Mouse (Mus musculus): ENCODE results near the gene Hist1h4j. TPM values are rescaled to one million over a fixed set of nuclear protein-coding genes. Genes with fewer than 3 reads are reported as not detected.
"Not testable (repeated sequence)": the region's sequence is repeated elsewhere in the genome, so short reads cannot be mapped to it uniquely, and the experiment has no call there.

Hist1h4j gene
- polyA plus RNA-seq, 1 experiment from 2014 or later: 0.67 TPM

- Histone ChIP-seq H3K4me2 (ENCODE audit: low read depth, low read length) (peak overlapping the region; percentile 98), H3K9me3 (replicated peaks; ENCODE audit: control insufficient read depth, low read length) (no peaks in the 10 kb centered on the region), H3K4me3 (ENCODE audit: low read length) (peak overlapping the region; percentile 70), H3K27me3 (ENCODE audit: control insufficient read depth, insufficient read depth, low read length) (no peaks in the 10 kb centered on the region), H3K9ac (ENCODE audit: low read length) (peak overlapping the region; percentile 85), H3K36me3 (ENCODE audit: control insufficient read depth, insufficient read depth) (no peaks in the 10 kb centered on the region), H3K4me1 (ENCODE audit: control insufficient read depth, insufficient read depth, low read length) (peaks cover 20% of the 10 kb centered on the region), H3K27ac (ENCODE audit: low read length) (peak overlapping the region; percentile 83)
- WGBS: 6% methylated on average over 33 of the region's 33 CpGs
- peak; percentile 81 for ATAC-seq (replicated peaks; ENCODE audit: extremely low read depth, insufficient read depth, low FRiP score)
These were observed 44.2 kb downstream of the Hist1h4j start for GRCm38 (mm10) chr13:21778814-21779766.

DNA sequence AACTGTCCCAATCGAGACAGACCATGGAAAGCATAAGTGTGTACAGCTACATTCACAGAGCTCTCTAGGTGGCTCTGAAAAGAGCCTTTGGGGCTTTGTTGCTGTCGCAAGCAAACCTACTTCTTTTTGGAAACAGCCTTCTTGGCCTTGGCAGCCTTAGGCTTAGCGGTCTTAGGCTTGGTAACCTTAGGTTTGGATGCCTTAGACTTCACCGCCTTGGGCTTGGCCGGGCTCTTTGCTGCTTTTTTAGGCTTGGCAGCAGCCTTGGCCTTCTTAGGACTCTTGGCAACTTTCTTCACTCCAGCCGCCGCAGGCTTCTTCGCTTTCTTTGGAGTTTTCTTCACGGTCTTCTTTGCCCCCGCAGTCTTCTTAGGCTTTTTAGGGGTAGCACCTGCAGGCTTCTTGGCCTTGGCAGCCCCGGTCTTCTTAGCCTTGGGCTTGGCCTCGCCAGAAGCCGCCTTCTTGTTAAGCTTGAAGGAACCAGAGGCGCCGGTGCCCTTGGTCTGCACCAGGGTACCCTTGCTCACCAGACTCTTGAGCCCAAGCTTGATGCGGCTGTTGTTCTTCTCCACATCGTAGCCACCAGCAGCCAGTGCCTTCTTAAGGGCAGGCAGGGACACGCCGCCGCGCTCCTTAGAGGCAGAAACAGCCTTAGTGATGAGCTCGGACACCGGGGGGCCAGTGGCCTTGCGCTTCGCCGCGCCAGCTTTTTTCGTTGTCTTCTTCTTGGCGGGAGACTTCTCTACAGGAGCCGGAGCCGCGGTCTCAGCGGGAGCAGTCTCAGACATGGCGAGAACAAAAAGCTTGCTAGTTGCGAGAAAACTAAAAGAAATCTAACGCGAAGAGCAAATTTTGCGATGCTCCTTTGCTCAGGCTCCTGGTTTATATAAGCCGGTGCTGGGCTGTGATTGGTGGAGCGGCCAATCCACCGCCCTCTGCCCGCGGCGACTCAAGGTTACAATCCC lies 45.2 kb downstream of the Hist1h4j start, which contains the start of gene Hist1h1b:
TSS of gene Hist1h1b (minus strand) at position 859 of the 965 bp plus-strand sequence.
- under 1% methylated on average over 44 of the region's 44 CpGs for WGBS
- peaks cover 24% of the 10 kb centered on the region for H3K4me1 ChIP-seq (ENCODE audit: control insufficient read depth, insufficient read depth, low read length)
- H3K27ac ChIP-seq (ENCODE audit: low read length): peak within 1 kb of the TSS; percentile 83
- peak within 1 kb of the TSS; percentile 85 for H3K9ac ChIP-seq (ENCODE audit: low read length)
- ATAC-seq (replicated peaks; ENCODE audit: extremely low read depth, insufficient read depth, low FRiP score): peak; percentile 29; the same call in 1 of the 2 replicates
- H3K27me3 ChIP-seq (ENCODE audit: control insufficient read depth, insufficient read depth, low read length): no peaks in the 10 kb centered on the region
- peak within 1 kb of the TSS; percentile 70 for H3K4me3 ChIP-seq (ENCODE audit: low read length)
- peak within 1 kb of the TSS; percentile 98 for H3K4me2 ChIP-seq (ENCODE audit: low read depth, low read length)
- H3K9me3 ChIP-seq (replicated peaks; ENCODE audit: control insufficient read depth, low read length): no peaks in the 10 kb centered on the region
- no peaks in the 10 kb centered on the region for H3K36me3 ChIP-seq (ENCODE audit: control insufficient read depth, insufficient read depth)

- no peaks in the 10 kb centered on the region for H3K27me3 ChIP-seq (ENCODE audit: control insufficient read depth, insufficient read depth, low read length)
- H3K27ac ChIP-seq (ENCODE audit: low read length): peak overlapping the region; percentile 83
- no peak for ATAC-seq (replicated peaks; ENCODE audit: extremely low read depth, insufficient read depth, low FRiP score)
- WGBS: 38% methylated on average over 6 of the region's 6 CpGs
- peak overlapping the region; percentile 70 for H3K4me3 ChIP-seq (ENCODE audit: low read length)
- H3K9ac ChIP-seq (ENCODE audit: low read length): peak overlapping the region; percentile 85
- no peaks in the 10 kb centered on the region for H3K9me3 ChIP-seq (replicated peaks; ENCODE audit: control insufficient read depth, low read length)
- H3K36me3 ChIP-seq (ENCODE audit: control insufficient read depth, insufficient read depth): no peaks in the 10 kb centered on the region
- H3K4me2 ChIP-seq (ENCODE audit: low read depth, low read length): peak overlapping the region; percentile 98
- H3K4me1 ChIP-seq (ENCODE audit: control insufficient read depth, insufficient read depth, low read length): peaks cover 28% of the 10 kb centered on the region
These were observed 46.2 kb downstream of the Hist1h4j start for GRCm38 (mm10) chr13:21781021-21781555.

- Histone ChIP-seq H3K36me3 (ENCODE audit: control insufficient read depth, insufficient read depth) (no peaks in the 10 kb centered on the region), H3K27me3 (ENCODE audit: control insufficient read depth, insufficient read depth, low read length) (no peaks in the 10 kb centered on the region), H3K4me1 (ENCODE audit: control insufficient read depth, insufficient read depth, low read length) (peaks cover 30% of the 10 kb centered on the region), H3K4me2 (ENCODE audit: low read depth, low read length) (no peak overlapping the region), H3K27ac (ENCODE audit: low read length) (no peak overlapping the region), H3K9me3 (replicated peaks; ENCODE audit: control insufficient read depth, low read length) (no peaks in the 10 kb centered on the region), H3K9ac (ENCODE audit: low read length) (no peak overlapping the region), H3K4me3 (ENCODE audit: low read length) (no peak overlapping the region)
- no peak for ATAC-seq (replicated peaks; ENCODE audit: extremely low read depth, insufficient read depth, low FRiP score)
- 94% methylated on average over 1 of the region's 1 CpGs for WGBS
These were observed 46.8 kb downstream of the Hist1h4j start for GRCm38 (mm10) chr13:21781639-21782038.

DNA sequence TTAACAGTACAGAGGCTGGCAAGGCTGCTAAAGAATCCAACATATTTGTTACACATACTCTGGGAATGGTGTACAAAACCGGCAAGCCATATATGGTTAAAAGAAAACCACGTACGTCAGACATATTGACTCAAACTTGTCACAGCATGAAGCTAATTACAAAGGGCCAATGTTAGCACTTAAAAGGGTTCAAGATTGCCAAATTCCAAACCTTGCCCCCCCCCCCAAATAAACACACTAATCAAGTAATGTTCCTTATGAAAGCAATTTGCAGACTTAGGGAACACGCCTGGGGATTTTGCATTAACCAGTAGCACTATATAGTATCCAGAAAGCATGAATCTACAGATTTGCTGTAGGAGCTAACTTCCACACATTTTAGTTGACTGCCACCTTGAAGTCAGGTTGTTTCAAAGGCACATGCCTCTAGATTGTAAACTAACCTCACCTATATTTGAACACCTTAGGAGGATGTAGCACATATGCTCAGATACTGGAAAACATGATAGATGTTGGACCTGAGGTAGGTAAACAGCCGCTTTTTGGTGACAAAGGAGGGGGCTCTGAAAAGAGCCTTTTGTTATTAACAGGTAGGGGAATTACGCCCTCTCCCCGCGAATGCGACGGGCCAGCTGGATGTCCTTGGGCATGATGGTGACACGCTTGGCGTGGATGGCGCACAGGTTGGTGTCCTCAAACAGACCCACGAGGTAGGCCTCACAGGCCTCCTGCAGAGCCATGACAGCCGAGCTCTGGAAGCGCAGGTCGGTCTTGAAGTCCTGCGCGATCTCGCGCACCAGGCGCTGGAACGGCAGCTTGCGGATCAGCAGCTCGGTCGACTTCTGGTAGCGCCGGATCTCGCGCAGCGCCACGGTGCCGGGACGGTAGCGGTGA lies 47.7 kb downstream of the Hist1h4j start:
- Histone ChIP-seq H3K27ac (ENCODE audit: low read length) (peak overlapping the region; percentile 86), H3K4me2 (ENCODE audit: low read depth, low read length) (peak overlapping the region; percentile 79), H3K9ac (ENCODE audit: low read length) (peak overlapping the region; percentile 75), H3K4me1 (ENCODE audit: control insufficient read depth, insufficient read depth, low read length) (peaks cover 30% of the 10 kb centered on the region), H3K4me3 (ENCODE audit: low read length) (peak overlapping the region; percentile 54)
- not testable (repeated sequence) for ATAC-seq (replicated peaks; ENCODE audit: extremely low read depth, insufficient read depth, low FRiP score); H3K36me3 ChIP-seq (ENCODE audit: control insufficient read depth, insufficient read depth); H3K9me3 ChIP-seq (replicated peaks; ENCODE audit: control insufficient read depth, low read length); H3K27me3 ChIP-seq (ENCODE audit: control insufficient read depth, insufficient read depth, low read length)
- WGBS: 2% methylated on average over 13 of the region's 35 CpGs

GRCm38 (mm10) chr13:21783255-21783617 lies 48.4 kb downstream of the Hist1h4j start, which contains the start of gene Hist1h3i:
Gene Hist1h3i (minus strand): TSS chr13:21783370.
- peak within 1 kb of the TSS; percentile 75 for H3K9ac ChIP-seq (ENCODE audit: low read length)
- H3K27me3 ChIP-seq (ENCODE audit: control insufficient read depth, insufficient read depth, low read length): no peaks in the 10 kb centered on the region
- H3K36me3 ChIP-seq (ENCODE audit: control insufficient read depth, insufficient read depth): no peaks in the 10 kb centered on the region
- peak; percentile 68 for ATAC-seq (replicated peaks; ENCODE audit: extremely low read depth, insufficient read depth, low FRiP score)
- no peaks in the 10 kb centered on the region for H3K9me3 ChIP-seq (replicated peaks; ENCODE audit: control insufficient read depth, low read length)
- WGBS: 0% methylated on average over 11 of the region's 20 CpGs
- peaks cover 30% of the 10 kb centered on the region for H3K4me1 ChIP-seq (ENCODE audit: control insufficient read depth, insufficient read depth, low read length)
- peak within 1 kb of the TSS; percentile 79 for H3K4me2 ChIP-seq (ENCODE audit: low read depth, low read length)
- peak within 1 kb of the TSS; percentile 86 for H3K27ac ChIP-seq (ENCODE audit: low read length)
- H3K4me3 ChIP-seq (ENCODE audit: low read length): peak within 1 kb of the TSS; percentile 54

- Histone ChIP-seq H3K4me2 (ENCODE audit: low read depth, low read length) (peak overlapping the region; percentile 62), H3K9ac (ENCODE audit: low read length) (peak overlapping the region; percentile 28), H3K36me3 (ENCODE audit: control insufficient read depth, insufficient read depth) (no peaks in the 10 kb centered on the region), H3K4me3 (ENCODE audit: low read length) (peak overlapping the region; percentile 54), H3K4me1 (ENCODE audit: control insufficient read depth, insufficient read depth, low read length) (peaks cover 30% of the 10 kb centered on the region), H3K9me3 (replicated peaks; ENCODE audit: control insufficient read depth, low read length) (no peaks in the 10 kb centered on the region), H3K27ac (ENCODE audit: low read length) (peak overlapping the region; percentile 49), H3K27me3 (ENCODE audit: control insufficient read depth, insufficient read depth, low read length) (no peaks in the 10 kb centered on the region)
- 3% methylated on average over 9 of the region's 9 CpGs for WGBS
- ATAC-seq (replicated peaks; ENCODE audit: extremely low read depth, insufficient read depth, low FRiP score): no peak
These were observed 48.9 kb downstream of the Hist1h4j start for GRCm38 (mm10) chr13:21783734-21784161.

GRCm38 (mm10) chr13:21784311-21784710 lies 49.4 kb downstream of the Hist1h4j start:
- Histone ChIP-seq H3K4me3 (ENCODE audit: low read length) (no peak overlapping the region), H3K27ac (ENCODE audit: low read length) (peak overlapping the region; percentile 49), H3K4me1 (ENCODE audit: control insufficient read depth, insufficient read depth, low read length) (peaks cover 30% of the 10 kb centered on the region), H3K9ac (ENCODE audit: low read length) (peak overlapping the region; percentile 28), H3K4me2 (ENCODE audit: low read depth, low read length) (peak overlapping the region; percentile 62), H3K27me3 (ENCODE audit: control insufficient read depth, insufficient read depth, low read length) (no peaks in the 10 kb centered on the region), H3K9me3 (replicated peaks; ENCODE audit: control insufficient read depth, low read length) (no peaks in the 10 kb centered on the region), H3K36me3 (ENCODE audit: control insufficient read depth, insufficient read depth) (no peaks in the 10 kb centered on the region)
- no peak for ATAC-seq (replicated peaks; ENCODE audit: extremely low read depth, insufficient read depth, low FRiP score)
- WGBS: 51% methylated on average over 6 of the region's 6 CpGs
